Mouse (Mus musculus): ENCODE measurements around the gene Oas1e.

The Oas1e gene

GRCm38 (mm10) chr5:120775287-120775985 is 19.9 kb downstream of the Oas1e start:
- no peak for DNase-seq

DNA sequence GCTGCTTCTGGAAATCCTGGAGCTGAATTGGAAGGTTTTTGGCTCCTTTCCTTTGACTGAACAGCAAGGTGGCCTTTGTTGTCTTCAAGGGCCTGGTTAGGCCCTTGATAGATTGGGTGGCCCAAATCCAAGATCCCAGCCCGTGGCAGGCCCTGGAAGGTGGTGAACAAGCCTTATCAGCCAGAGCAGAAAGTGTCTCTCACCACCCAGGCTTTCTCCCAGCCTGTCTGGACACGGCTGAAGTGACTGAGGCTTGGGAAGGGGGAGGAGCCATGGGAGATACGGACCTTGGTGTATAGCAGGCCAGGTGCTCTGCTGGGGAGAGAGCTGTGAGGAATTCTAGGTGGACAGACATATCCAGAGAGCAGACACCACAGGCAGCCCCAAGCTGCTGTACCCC is 25.9 kb downstream of the Oas1e start:
- DNase-seq, result no peak

DNA sequence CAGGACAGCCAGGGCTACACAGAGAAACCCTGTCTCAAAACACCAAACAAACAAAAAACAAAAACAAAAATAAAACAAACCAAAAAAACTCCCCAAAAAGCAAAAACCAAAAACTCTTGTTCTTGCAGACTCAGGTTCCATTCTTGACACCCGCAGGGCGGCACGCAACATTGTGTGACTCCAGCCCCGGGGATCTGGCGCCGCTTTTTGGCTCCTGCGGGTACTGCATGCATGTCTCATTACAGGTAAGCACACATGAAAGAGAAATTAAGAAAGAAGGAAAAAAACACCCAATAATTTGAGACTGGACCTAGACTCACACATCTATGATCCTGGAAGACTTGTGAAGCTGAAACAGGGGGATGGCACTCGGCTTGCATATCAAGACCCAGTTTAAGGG is 30.3 kb downstream of the Oas1e start:
- DNase-seq, result no peak

- no peak for DNase-seq
Measured at GRCm38 (mm10) chr5:120761901-120762300, 33.4 kb downstream of the Oas1e start.

- DNase-seq, result no peak
Measured at GRCm38 (mm10) chr5:120754215-120754614, 41.1 kb downstream of the Oas1e start.

- no peak for DNase-seq
Measured at GRCm38 (mm10) chr5:120752786-120753185, 42.5 kb downstream of the Oas1e start.

DNA sequence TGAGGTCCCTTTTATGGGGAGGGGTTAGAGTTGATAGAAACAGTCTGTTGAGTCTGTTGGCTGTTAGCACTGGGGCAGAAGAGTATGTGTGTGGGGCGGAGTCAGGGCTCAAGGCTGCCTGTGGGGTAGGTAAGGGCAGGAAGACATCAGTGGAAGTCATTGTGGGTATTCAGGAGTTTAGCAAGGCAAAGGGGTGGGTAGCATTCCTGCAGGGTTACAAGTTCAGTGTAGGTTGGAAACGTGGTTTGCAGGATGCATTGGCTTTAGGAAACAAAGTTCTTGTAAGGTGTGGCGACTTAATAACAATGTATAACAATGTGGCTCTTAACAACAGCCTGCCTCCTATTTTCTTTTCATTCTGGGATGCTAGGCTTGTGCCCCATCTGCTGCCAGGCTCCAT is 44.1 kb downstream of the Oas1e start:
- DNase-seq, result no peak

DNA sequence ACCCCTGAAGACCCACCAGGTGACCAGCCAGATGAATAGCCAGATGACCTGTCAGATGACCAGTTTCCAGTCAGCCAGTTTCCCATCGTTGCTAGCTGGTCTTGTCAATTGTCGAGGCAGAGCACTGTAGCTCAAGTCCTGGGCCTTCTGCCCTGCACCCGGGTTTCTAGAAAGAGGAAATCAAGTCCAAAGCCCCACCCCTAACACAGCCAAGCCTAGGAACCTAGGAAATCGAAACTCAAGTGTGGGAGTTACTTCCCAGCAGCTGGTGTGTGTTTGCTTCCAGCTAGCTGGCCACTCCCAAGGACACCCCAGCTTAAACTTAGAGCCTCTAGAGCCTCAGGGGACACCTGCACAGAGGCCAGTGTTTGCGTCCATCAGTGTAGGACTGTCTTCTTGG is 45.6 kb downstream of the Oas1e start, which contains the start of gene Oas2:
TSS of gene Oas2 (minus strand) at position 166 of the 400 bp plus-strand sequence.
- no peak for DNase-seq

DNA sequence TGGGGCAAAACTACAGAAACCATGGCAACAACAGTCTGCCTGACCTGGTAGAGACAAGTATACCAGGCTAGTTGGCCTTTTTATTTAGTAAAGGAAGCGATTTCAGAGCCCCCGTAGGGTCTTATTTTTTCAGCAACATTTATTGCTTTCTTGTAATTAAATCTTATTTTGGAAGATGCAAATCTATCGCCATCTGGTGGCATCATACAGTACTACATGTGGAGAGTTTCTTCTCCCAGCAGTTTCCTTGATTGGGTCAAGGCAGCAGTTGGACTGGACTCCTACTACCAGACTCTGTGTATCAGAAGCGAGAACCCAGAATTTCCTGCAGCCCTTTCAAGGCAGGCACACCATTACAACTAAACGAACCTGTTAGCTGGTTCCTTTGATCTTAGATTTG is 48.9 kb downstream of the Oas1e start:
- DNase-seq, result peak; percentile 29 to 76

DNA sequence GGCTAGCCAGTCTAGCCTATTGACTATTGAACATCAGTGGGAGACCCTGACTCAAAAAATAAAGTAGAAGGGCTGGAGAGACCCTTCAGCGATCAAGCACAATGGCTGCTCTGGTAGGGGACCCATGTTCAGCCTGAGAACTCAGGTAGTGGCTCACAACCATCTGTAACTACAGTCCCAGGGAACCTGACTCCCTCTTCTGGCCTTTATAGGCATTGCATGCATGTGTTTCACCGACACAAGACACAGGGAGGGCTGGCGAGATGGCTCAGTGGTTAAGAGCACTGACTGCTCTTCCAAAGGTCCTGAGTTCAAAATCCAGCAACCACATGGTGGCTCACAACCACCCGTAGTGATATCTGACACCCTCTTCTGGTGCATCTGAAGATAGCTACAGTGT is 53.2 kb downstream of the Oas1e start:
- peak; percentile 25 to 42 for DNase-seq

All from cerebellum, postnatal 36 days (tissue).